Mouse (Mus musculus): ENCODE measurements around the gene Zscan21.
"Not testable (repeated sequence)": the region's sequence is repeated elsewhere in the genome, so short reads cannot be mapped to it uniquely, and the experiment has no call there.

The Zscan21 gene

DNA sequence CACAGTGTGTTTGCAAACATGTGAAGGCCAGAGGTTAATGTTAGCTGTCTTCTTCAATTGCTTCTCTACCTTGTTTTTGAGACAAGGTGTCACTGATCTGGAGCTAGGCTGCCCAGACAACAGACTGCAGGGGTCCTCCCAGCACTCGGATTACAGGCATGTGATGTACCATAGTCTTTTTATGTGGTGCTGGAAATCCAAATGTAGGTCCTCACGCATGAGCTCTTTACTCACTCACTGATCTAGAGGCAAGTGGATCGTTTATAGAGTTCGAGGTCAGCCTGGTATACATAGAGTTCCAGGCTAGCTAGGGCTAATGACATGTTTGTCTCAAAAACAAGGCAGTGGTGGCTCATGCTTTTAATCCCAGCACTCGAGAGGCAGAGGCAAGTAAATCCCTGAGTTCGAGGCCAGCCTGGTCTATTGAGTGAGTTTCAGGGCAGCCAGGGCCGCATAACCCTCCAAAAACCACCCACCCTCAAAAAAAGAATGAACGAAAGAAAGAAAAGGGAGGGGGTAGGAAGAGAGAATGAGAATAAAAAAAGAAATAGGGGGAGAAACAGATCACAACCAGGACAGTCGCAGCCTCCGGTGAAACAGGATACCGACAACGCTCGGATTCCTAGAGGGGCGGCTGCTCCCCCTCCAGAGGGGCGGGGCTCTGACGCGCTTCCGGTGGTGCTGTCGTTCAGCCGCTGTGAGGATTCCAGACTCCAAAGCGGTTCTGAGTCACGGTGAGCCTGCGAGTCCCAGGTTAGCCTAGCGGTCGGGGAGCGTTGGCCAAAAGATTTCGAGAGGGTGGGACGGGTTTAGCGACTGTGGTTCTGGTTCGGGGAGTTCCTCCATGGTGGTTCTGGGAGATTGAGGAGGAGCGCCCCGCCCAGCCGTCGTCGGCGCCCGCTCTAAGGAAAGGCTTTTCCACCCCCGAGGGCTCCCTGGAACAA lies at the start of gene Zscan21:
TSS of gene Zscan21 (plus strand) at position 649 of the 944 bp plus-strand sequence.
- DNase-seq: peak; percentile 84

- DNase-seq: no peak
These were observed 42.9 kb upstream of the Zscan21 start for GRCm38 (mm10) chr5:138073803-138074202.

- DNase-seq: no peak
These were observed 41.0 kb upstream of the Zscan21 start for GRCm38 (mm10) chr5:138075684-138076083.

GRCm38 (mm10) chr5:138076148-138076547 lies 40.6 kb upstream of the Zscan21 start:
- DNase-seq: no peak

DNA sequence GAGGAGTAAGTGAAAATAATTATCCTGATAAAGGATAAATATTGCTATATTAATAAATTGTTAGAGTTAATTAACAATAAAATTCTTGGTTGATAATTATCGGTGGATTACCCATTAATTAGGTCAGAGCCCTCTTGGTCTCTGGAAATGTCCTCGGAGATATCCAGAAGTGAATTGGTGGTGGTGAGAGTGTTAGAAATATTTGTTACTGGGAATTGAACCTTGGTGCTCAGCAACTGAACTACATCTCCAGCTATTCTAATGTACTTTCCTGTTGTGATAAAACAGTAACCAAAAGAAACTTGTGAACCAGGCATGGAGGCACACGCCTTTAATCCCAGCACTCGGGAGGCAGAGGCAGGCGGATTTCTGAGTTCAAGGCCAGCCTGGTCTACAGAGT lies 36.2 kb upstream of the Zscan21 start:
- DNase-seq: no peak

DNA sequence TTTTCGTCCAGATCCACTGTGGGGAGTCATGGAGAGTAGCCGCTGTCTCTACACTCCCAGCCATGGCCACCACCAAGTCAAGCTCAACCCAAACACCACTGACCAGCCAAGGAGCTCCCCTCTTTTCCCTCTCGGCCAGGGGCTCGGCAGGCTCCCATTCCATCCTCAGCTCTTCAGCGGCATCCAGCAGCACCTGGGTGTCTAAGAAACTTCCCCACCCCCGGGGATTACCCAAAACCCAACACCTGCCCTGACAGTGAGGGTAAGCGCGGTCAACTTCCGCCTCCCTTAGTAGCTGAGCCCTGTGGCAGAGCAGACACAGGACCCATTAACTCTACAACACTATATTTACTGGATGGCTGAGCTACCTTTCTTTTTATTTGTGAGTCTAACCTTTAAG lies 35.3 kb upstream of the Zscan21 start:
- DNase-seq: no peak

DNA sequence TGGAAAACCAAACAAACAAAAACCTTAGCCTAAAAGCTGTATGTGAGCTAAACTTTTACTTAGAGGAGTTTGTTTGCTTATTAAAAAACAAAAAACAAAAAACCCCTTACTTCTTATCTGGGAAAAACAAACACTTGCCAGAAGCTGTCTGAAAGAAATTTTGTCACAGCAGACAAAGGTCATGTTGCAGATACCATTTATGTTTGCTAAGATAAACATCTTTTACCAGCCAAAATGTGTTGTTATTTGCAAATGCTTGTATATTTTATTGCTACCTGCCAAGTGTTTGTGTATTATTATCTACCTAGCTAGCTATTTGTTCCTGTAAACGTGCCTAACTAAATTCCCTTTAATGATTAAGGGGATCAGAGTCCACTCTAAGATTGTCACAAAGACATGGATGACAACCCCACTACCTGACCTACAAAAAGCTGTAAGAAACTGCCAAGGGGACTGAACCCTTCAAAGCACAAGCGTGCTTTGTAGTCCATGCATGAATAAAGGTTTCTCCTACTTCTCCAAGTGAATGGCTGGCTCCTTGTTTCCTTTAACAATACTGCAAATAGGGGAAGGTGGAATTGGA lies 33.3 kb upstream of the Zscan21 start:
- DNase-seq: no peak

- no peak for DNase-seq
These were observed 32.8 kb upstream of the Zscan21 start for GRCm38 (mm10) chr5:138083936-138084335.

- no peak for DNase-seq
These were observed 32.2 kb upstream of the Zscan21 start for GRCm38 (mm10) chr5:138084507-138084906.

- peak; percentile 68 for DNase-seq
These were observed 31.7 kb upstream of the Zscan21 start, which contains the start of gene Zkscan1 for GRCm38 (mm10) chr5:138084996-138085395. TSS of gene Zkscan1 (plus strand) at chr5:138085084.

GRCm38 (mm10) chr5:138085421-138085911 lies 31.2 kb upstream of the Zscan21 start:
- DNase-seq: no peak

DNA sequence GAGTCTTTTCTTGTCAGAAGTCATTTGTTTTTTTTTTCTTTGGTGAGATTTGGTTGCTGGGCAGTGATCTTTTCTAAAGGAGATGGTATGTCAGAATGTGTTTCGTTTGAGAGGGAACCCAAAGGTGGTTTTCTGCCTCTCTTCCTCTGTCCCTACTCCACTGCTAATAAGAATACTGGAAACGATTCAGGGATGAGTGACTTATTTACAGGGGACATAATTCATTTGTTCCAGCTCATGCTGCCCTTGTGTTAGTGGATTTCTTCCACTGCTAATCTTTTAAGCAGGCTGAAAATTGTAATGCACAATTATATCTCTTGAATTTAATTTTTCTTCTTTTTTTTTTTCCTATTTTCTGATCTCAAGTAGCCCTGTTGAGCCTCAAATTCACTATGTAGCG lies 29.9 kb upstream of the Zscan21 start:
- DNase-seq: no peak

- DNase-seq: no peak
These were observed 28.3 kb upstream of the Zscan21 start for GRCm38 (mm10) chr5:138088366-138088765.

DNA sequence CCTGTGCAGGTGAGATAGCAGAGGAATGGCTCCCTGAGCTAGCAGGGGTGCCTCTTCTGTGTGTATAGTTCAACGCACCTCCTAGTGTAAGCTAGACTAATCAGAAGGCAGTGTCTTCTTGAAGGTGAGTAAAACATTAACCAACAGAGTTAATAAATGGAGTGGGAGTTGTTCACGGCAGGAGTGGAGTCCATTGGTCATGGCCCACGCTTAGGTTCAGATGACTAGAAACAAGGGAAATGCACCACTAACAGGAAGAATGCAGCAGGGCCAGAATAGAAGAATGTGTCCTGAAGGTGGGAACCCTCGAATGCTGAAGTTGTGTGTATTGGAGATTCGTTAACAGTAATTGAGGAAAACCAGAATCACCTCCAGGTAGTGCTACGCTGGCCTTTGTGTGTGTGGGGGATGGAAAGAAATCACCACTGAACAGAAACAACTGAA lies 27.6 kb upstream of the Zscan21 start:
- no peak for DNase-seq

DNA sequence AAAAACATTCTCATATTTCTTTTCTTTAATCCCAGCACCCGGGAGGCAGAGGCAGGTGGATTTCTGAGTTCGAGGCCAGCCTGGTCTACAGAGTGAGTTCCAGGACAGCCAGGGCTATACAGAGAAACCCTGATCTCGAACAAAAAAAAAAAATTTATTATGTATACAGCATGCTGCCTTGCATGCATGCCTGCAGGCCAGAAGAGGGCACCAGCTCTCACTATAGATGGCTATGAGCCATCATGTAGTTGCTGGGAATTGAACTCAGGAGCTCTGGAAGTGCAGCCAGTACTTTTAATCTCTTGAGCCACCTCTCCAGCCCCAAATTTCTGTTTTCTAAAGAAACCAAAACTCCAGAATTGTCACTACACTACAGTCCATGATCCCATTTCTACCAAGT lies 26.4 kb upstream of the Zscan21 start:
- DNase-seq: no peak

DNA sequence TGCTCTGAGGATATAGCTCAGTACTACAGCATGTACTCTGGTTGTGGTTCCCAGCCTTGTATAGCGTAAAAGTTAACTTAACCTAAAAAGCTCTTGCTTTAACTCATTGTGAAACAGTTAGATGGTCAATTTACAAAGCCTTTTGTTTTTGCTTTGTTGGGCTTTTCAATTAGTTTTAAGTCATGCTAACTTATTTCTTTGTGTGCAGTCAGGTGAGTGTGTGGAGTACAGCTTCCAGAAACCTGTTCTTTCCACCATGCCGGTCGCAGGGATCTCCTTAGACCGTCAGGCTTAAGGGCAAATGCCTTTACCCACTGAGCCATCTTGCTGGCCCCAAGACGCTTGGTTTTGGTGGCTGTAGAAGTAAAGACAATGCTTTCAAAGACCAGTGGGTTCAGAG lies 26.0 kb upstream of the Zscan21 start:
- DNase-seq: no peak

- no peak for DNase-seq
These were observed 23.9 kb upstream of the Zscan21 start for GRCm38 (mm10) chr5:138092771-138093170.

GRCm38 (mm10) chr5:138094474-138094873 lies 22.2 kb upstream of the Zscan21 start:
- DNase-seq: no peak

DNA sequence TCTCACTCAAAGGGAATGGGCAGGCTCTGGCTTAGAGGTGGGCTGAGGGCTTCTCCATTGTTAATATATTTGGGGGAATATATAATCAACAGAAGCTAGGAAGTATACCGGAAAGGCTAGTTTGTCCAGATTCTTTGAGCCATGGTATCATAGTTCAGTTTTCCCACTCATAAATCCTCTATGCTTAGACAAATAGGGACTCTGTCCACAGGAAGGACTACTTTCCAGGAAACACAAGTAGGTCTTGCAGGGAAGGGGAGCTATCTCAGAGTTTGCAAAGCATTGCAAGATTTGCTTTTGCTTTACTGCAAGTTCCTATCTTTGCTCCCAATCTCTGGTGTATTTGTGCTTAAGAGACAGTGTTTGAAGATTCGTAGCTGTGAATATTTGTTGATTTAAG lies 11.7 kb upstream of the Zscan21 start:
- no peak for DNase-seq

DNA sequence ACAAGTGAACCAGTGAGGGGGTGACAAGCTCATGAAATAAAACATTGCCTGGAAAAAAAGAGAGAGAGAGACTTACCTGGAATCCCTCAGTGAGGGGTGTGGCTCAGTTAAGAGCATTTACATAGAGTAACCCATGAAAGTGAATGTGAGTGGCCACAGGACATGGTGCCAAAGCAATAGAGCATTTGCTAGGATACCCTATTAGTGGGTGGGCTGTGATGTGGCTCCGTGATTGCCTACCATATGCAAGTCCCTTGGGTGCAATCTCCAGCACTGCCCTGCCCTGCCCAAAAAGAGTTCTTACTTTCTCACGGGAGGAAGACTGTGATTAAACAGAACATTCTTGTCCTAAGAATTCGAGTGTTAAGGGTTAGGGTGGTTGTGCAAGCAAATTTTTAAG lies 9.6 kb upstream of the Zscan21 start:
- DNase-seq: no peak

GRCm38 (mm10) chr5:138109847-138110396 lies 6.8 kb upstream of the Zscan21 start:
- not testable (repeated sequence) for DNase-seq

GRCm38 (mm10) chr5:138117199-138118015 lies 704 bp downstream of the Zscan21 start:
- no peak for DNase-seq

DNA sequence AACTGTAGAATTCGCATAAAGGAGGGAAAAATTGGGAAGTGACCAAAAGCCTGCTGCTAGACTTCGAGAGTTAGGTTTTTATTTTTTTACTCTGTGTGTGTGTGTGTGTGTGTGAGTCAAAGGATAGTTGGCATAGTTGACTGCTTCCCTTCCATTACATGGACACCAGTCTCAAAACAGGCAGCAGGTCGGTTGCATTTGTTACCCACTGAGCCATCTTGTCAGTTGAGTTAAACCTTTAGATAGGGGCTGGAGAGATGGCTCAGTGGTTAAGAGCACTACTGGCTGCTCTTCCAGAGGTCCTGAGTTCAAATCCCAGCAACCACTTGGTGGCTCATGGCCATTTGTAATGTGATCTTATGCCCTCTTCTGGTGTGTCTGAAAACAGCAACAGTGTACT lies 1.3 kb downstream of the Zscan21 start:
- no peak for DNase-seq
